Mouse (Mus musculus): ENCODE data around the gene Adcy10. TPM values are rescaled to one million over a fixed set of nuclear protein-coding genes. Genes with fewer than 3 reads are reported as not detected.

Gene Adcy10
- 0.05 TPM in 1 of 2 replicates, not detected in the other for polyA plus RNA-seq (2012; rRNA removed)

DNA sequence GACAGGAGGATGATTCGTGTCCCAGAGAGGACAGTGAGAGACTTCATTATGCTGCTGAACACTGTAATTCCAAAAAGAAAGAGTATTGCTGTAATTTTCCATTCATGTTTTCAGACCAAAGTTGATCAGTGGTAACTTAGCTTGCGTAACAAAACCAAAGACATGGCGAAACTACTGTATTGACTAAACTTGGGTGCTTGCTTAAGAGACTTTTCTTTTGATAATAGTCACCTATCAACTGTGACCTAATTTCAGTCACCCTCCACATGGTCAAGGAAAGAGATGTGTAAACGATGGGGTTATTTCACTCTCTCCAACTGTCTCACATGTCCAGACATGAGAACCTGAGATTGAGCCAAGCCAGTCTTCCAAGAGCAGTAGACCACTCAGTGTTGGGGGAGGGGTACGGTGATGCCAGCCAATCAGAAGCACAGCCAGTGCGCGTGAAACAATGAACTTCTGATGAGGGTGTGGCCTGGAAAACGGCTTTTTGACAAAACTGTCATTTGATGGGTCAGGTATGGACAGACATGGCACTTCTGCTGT is at the start of gene Adcy10:
Gene Adcy10 (plus strand): TSS at position 496 of the 546 bp plus-strand sequence.

DNA sequence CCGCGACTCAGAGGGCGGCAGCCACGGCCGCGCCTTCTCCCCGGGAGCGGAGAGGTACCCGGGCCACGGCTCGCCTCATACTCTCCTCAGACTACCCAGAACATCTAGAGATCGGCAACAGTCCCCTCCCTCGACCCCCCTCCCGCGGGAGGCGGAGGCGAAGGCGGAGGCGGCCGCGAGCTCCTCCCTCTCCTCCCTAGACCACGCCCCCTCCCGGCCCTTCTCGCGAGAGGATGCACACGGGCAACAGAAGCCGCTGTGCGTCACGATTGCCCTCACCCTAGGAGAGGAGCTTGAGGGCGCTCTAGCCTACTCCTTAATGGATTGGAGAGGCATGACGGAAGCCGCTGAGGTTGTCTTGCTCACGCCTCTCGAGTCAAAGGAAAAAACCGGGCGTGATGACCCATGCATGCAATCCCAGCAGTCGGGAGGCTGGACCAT is 24.6 kb upstream of the Adcy10 start, which contains the start of the genes Dcaf6 and Mpc2:
Gene Dcaf6 (minus strand): TSS at position 116 of the 441 bp plus-strand sequence.
Gene Mpc2 (plus strand): TSS at position 278 of the 441 bp plus-strand sequence.

Other genes starting within 250 kb of the Adcy10 start
- gene Tiprl, start 248.2 kb upstream of the Adcy10 start, polyA plus RNA-seq (2012; rRNA removed): 61.1 and 62.6 TPM in 2 replicates
- 15.7 and 15.9 TPM in 2 replicates for gene Gpr161, start 189.4 kb upstream of the Adcy10 start, polyA plus RNA-seq (2012; rRNA removed)
- gene Dcaf6, start 24.7 kb upstream of the Adcy10 start, polyA plus RNA-seq (2012; rRNA removed): 17.3 and 22.1 TPM in 2 replicates
- gene Mpc2, start 24.5 kb upstream of the Adcy10 start, polyA plus RNA-seq (2012; rRNA removed): 43.0 and 45.7 TPM in 2 replicates
- 74.0 and 126 TPM in 2 replicates for gene Mpzl1, start 149.4 kb downstream of the Adcy10 start, polyA plus RNA-seq (2012; rRNA removed)
- gene Rcsd1, start 224.6 kb downstream of the Adcy10 start, polyA plus RNA-seq (2012; rRNA removed): 7.4 and 14.3 TPM in 2 replicates

Measured in central nervous system, embryonic 11.5 days (tissue).